Mouse (Mus musculus): ENCODE results near the gene Hoxc13. TPM values are rescaled to one million over a fixed set of nuclear protein-coding genes. Genes with fewer than 3 reads are reported as not detected.

Gene Hoxc13
- polyA plus RNA-seq, 1 experiment, result 5.8 TPM

DNA sequence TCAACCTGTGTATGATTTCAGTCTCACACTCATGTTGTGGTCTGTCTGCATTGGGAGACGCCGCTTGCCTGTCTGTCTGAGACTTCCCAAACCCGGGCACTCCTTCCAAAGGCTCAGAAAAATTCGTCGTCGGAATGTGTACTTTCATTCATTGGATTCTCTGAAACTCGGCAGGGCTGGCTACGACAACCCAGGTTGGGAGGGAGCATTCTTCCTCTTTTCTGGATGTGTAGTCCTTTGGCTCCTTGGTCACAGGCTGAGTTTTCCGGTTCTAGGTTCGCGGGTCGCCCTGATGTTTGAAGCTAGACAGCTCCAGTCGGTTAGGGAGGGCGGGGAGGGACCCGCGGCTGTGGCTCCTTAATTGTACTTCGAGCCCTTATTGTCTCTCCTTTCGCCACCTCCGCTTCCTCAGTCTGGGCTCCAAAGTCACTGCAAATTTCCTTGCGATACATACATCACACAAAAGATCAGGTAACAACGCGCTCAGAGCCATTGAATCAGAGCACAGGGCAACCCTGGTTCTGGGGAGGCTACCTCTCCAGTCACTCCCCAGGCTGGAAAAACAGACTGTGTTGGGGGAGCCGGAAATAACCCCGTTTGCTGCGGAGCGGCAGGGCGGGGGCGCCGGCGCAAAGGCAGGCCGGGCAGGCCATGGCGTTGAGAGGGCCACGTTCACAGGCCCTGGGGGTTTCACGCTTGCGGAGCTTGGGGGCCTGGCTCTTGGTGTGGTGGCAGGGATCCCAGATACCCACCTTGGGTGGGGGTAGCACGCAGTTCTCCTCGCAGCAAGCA is 55.9 kb downstream of the Hoxc13 start:
- peak overlapping the region; percentile 95 for H3K4me2 ChIP-seq (ENCODE audit: low read depth)
- H3K27me3 ChIP-seq (ENCODE audit: control insufficient read depth, insufficient read depth, insufficient read length), result no peaks in the 10 kb centered on the region
- H3K4me3 ChIP-seq, result peak overlapping the region; percentile 92
- H3K36me3 ChIP-seq (ENCODE audit: control insufficient read depth, insufficient read depth), result no peaks in the 10 kb centered on the region
- H3K79me2 ChIP-seq (ENCODE audit: control insufficient read depth, insufficient read depth), result peaks cover 99% of the 10 kb centered on the region
- H3ac ChIP-seq (ENCODE audit: control insufficient read depth, insufficient read length), result peak overlapping the region; percentile 64
- TF ChIP-seq POLR2A (IDR thresholded peaks at IDR 0.05; ENCODE audit: insufficient read length, low read depth) (peak; percentile 63), MAX (IDR thresholded peaks at IDR 0.05; ENCODE audit: low read depth) (no peak), POLR2AphosphoS2 (IDR thresholded peaks at IDR 0.05; ENCODE audit: insufficient read length, low read depth) (peak; percentile 71)

DNA sequence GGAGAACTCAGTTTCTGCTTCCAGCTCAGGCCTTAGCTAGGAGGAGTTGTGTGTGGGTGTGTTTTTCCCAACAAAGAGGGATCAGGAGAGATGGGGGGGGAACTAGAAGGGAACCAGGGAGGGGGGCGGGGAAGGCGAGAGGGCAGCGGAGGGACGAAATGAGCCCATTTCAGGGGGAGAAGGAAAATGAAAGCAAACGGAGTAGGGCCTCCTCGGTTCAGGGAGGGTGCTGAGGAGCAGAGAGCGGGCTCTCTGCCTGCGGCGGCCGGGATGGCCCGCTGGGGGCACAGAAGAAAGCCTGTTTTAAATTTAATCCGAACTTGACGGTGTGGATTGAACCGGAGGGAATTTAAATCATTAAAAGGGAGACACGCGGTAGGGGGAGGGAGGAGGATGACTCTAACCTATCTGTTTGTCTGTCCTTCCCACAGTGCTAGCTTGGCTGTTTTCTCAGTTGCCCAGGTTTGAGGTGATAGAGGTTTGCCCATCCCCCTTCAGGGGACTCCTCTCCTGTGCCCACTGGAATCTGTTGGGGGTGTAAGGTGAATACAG is 56.6 kb downstream of the Hoxc13 start:
- TF ChIP-seq CEBPB (IDR thresholded peaks at IDR 0.05; ENCODE audit: insufficient read depth, poor library complexity, severe bottlenecking) (no peak), SRF (IDR thresholded peaks at IDR 0.05; ENCODE audit: control insufficient read depth, insufficient read length, low read depth) (no peak), REST (IDR thresholded peaks at IDR 0.05; ENCODE audit: insufficient read depth, insufficient read length) (no peak), MYOD1 (IDR thresholded peaks at IDR 0.05; ENCODE audit: control insufficient read depth in 1 of 3, insufficient read length in 2 of 3, low read depth in 2 of 3) (no peak), MYOG (IDR thresholded peaks at IDR 0.05; ENCODE audit: control insufficient read depth in 1 of 3, insufficient read depth in 1 of 3, insufficient read length in 2 of 3, low read depth in 2 of 3) (no peak), E2F4 (IDR thresholded peaks at IDR 0.05; ENCODE audit: insufficient read depth) (no peak), POLR2AphosphoS2 (IDR thresholded peaks at IDR 0.05; ENCODE audit: insufficient read length, low read depth) (no peak), USF1 (IDR thresholded peaks at IDR 0.05; ENCODE audit: low read depth) (no peak), MAX (IDR thresholded peaks at IDR 0.05; ENCODE audit: low read depth) (no peak), TCF12 (IDR thresholded peaks at IDR 0.05; ENCODE audit: insufficient read depth, poor library complexity, severe bottlenecking) (no peak), TCF3 (IDR thresholded peaks at IDR 0.05; ENCODE audit: insufficient read length, low read depth) (no peak)
- Histone ChIP-seq H3ac (ENCODE audit: control insufficient read depth, insufficient read length) (peak overlapping the region; percentile 64), H3K4me2 (ENCODE audit: low read depth) (peak overlapping the region; percentile 95), H3K27me3 (ENCODE audit: control insufficient read depth, insufficient read depth, insufficient read length) (no peaks in the 10 kb centered on the region), H3K36me3 (ENCODE audit: control insufficient read depth, insufficient read depth) (no peaks in the 10 kb centered on the region), H3K4me3 (peak overlapping the region; percentile 92), H3K79me2 (ENCODE audit: control insufficient read depth, insufficient read depth) (peaks cover 99% of the 10 kb centered on the region)

Other genes starting within 250 kb of the Hoxc13 start
- gene Atp5g2, start 248.8 kb upstream of the Hoxc13 start, polyA plus RNA-seq (2012; fragmentation: generic; extraction: Trizol), result 947 TPM
- 117 TPM for gene Calcoco1, start 198.9 kb upstream of the Hoxc13 start, polyA plus RNA-seq (2012; fragmentation: generic; extraction: Trizol)
- 5.6 TPM for gene Hoxc12, start 15.7 kb downstream of the Hoxc13 start, polyA plus RNA-seq (2012; fragmentation: generic; extraction: Trizol)
- gene Hoxc11, start 33.3 kb downstream of the Hoxc13 start, polyA plus RNA-seq (2012; fragmentation: generic; extraction: Trizol), result 20.5 TPM
- 43.5 TPM for gene Hoxc10, start 45.7 kb downstream of the Hoxc13 start, polyA plus RNA-seq (2012; fragmentation: generic; extraction: Trizol)
- 1.2 TPM for gene Hoxc5, start 46.3 kb downstream of the Hoxc13 start, polyA plus RNA-seq (2012; fragmentation: generic; extraction: Trizol)
- 10.5 TPM for gene Hoxc9, start 55.3 kb downstream of the Hoxc13 start, polyA plus RNA-seq (2012; fragmentation: generic; extraction: Trizol)
- gene Hoxc8, start 69.5 kb downstream of the Hoxc13 start, polyA plus RNA-seq (2012; fragmentation: generic; extraction: Trizol), result 0.71 TPM
- 14.0 TPM for gene Hoxc6, start 77.2 kb downstream of the Hoxc13 start, polyA plus RNA-seq (2012; fragmentation: generic; extraction: Trizol)
- 3.6 TPM for gene Hoxc4, start 97.8 kb downstream of the Hoxc13 start, polyA plus RNA-seq (2012; fragmentation: generic; extraction: Trizol)
- gene Smug1, start 246.0 kb downstream of the Hoxc13 start, polyA plus RNA-seq (2012; fragmentation: generic; extraction: Trizol), result 18.6 TPM